Mouse (Mus musculus): ENCODE measurements around the gene Kcnh2. TPM values are rescaled to one million over a fixed set of nuclear protein-coding genes. Genes with fewer than 3 reads are reported as not detected.

Gene Kcnh2
- total RNA-seq, 2 experiments from 2014 or later = 1.8 to 4.2 TPM

DNA sequence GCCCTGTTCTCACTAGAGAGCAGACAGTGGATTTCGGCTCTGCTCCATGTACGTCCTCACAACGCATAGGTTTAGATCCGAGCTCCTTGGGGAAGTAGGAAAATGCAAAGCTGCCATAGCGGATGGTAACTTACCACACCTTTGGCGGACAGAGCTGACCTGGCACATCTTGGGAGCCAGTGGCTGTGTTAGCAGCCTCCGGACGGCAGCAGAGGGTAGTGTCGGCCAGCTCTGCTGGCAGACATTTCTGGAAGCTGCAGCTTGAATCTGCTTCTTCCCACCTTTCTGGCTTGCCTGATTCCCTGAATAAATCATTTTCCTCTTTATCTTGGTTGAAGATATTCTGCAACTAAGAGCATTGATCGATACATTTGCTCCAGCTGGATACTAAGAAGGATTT is 73.2 kb downstream of the Kcnh2 start:
- intact Hi-C loops (cut with DNase I; ENCODE audit: low total_unique reads) = no loop called here
- no peak for DNase-seq

DNA sequence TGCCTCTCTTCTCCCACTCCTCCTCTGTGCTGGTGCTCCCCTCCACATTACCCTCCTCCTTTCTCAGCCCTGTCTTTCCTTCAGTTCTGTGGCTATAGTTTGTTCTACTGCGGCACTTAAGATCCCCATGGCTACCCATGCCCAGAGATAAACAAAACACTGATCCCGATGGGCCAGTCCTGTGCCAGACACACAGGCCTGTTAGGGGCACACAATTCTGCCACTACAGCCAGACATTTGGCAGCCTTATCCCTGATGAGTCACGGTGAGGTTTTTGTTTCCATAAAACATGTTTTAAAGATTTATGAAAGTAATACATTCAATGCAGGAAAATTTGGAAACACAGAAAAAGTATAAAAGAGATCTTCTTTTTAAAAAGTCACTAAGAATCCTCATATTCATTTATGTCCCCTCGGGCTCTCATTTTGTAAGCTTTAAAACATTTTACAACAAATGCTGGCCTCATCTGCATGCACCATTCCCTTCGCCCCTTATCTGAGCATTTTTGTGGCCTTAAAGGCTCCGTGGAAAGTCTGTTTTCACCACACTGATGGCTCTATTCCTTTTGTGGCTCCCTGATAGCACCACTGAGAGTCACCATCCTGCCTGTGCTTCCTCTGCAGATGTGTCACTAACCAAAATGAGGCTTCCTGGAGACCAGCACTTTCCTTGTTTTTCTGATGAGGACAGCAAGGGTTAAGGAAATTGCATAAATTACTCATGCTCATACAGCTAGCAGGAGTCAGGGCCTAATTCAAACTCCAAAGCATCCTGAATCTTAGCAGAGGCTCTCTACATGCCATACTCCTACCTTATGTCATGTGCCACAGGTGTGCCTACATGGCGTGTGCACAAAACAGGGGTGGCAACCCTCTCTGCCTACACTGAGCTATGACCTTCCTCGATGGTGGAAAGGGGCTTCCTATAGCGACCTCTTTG is 77.5 kb downstream of the Kcnh2 start:
- no peak for DNase-seq
- intact Hi-C loops (cut with DNase I; ENCODE audit: low total_unique reads) = no loop called here

GRCm38 (mm10) chr5:24270941-24271340 is 80.5 kb downstream of the Kcnh2 start:
- DNase-seq = no peak
- intact Hi-C loops (cut with DNase I; ENCODE audit: low total_unique reads) = no loop called here

Other genes starting within 250 kb of the Kcnh2 start
- gene Nupl2, start 186.6 kb downstream of the Kcnh2 start, total RNA-seq (2021) = 1 to 10 TPM; 5.6 to 6.5 TPM
- gene Nos3, start 13.2 kb upstream of the Kcnh2 start, total RNA-seq (2021) = 10 to 100 TPM in 1 of 2 experiments, 1 to 10 TPM in 1; 8.6 to 10.6 TPM
- under 1 TPM; 0.11 to 0.14 TPM for gene Atg9b, start 40.5 kb upstream of the Kcnh2 start, total RNA-seq (2021)
- gene Abcb8, start 42.1 kb upstream of the Kcnh2 start, total RNA-seq (2021) = 10 to 100 TPM; 36.2 to 43.6 TPM
- under 1 TPM in 1 of 2 experiments, not detected in 1; 0.29 TPM for gene Asic3, start 61.8 kb upstream of the Kcnh2 start, total RNA-seq (2021)
- 10 to 100 TPM; 12.4 to 13.4 TPM for gene Cdk5, start 71.9 kb upstream of the Kcnh2 start, total RNA-seq (2021)
- gene Slc4a2, start 72.2 kb upstream of the Kcnh2 start, total RNA-seq (2021) = 10 to 100 TPM; 21.7 to 22.8 TPM
- gene Fastk, start 93.7 kb upstream of the Kcnh2 start, total RNA-seq (2021) = 100 to 1,000 TPM; 132 to 146 TPM
- 10 to 100 TPM; 11.4 to 13.7 TPM for gene Tmub1, start 96.2 kb upstream of the Kcnh2 start, total RNA-seq (2021)
- gene Agap3, start 100.6 kb upstream of the Kcnh2 start, total RNA-seq (2021) = 10 to 100 TPM; 44.7 to 49.8 TPM
- not detected for gene Gbx1, start 175.6 kb upstream of the Kcnh2 start, total RNA-seq (2021)
- 10 to 100 TPM; 36.2 to 38.4 TPM for gene Asb10, start 189.4 kb upstream of the Kcnh2 start, total RNA-seq (2021)
- not detected for gene 4931409K22Rik, start 205.2 kb upstream of the Kcnh2 start, total RNA-seq (2021)
- gene Abcf2, start 225.9 kb upstream of the Kcnh2 start, total RNA-seq (2021) = 10 to 100 TPM; 78.5 to 84.4 TPM
- 10 to 100 TPM; 15.8 to 17.9 TPM for gene Chpf2, start 235.1 kb upstream of the Kcnh2 start, total RNA-seq (2021)